Mouse (Mus musculus): ENCODE results near the gene Unc5a.

DNA sequence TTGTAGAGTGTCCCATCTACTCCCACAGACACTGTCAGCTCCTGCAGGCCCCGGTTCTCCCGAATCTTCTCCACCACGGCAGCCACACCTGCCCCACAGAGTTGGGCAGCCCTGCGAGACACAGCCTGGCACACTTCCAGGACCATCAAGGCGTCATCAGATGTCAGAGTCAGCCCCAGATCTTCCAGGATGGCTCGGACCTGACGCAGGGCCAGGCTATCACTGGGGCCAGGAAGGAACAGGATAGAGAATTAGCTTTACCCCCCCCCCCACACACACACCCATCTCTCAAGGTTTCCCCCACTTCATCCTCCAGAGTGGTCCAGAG is 57.2 kb downstream of the Unc5a start:
- no peak for TF ChIP-seq CHD2 (IDR thresholded peaks at IDR 0.05; ENCODE audit: low read depth, low read length)
- TF ChIP-seq ZC3H11A (IDR thresholded peaks at IDR 0.05; ENCODE audit: borderline replicate concordance, low read depth, low read length) = no peak
- no peak for TF ChIP-seq ZNF384 (IDR thresholded peaks at IDR 0.05; ENCODE audit: low read depth, low read length)
- TF ChIP-seq MAFK (IDR thresholded peaks at IDR 0.05; ENCODE audit: insufficient read depth, low read depth, low read length) = no peak
